Mouse (Mus musculus) adipocyte (in vitro differentiated cells): ENCODE measurements around the gene Prickle4.

Experiments
- DNase-seq: peaks from one replicate; pipeline ENCODE4 v3.0.0-alpha.2; 2016; ENCODE audit warnings: low spot score

The Prickle4 gene

DNA sequence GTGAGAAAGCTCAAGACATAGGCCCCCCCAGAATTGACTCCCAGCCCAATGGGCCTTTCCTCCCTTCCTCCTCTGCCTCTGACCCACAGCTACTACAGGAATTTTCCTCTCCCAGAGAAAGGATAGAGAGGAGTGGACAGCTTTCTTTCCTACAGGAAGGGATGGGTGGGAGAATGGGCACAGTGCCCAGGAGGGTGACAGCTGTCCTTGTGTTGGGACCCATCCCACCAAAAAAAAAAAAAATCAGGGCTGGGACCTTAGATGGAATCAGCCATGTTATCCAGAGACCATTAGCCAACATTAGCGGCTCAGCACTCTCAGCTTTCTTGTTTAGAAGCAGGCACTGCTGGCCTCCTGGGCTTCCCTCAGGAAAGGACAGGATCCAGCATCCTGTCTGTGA, 11.7 kb upstream of the Prickle4 start:
- no peak for DNase-seq

DNA sequence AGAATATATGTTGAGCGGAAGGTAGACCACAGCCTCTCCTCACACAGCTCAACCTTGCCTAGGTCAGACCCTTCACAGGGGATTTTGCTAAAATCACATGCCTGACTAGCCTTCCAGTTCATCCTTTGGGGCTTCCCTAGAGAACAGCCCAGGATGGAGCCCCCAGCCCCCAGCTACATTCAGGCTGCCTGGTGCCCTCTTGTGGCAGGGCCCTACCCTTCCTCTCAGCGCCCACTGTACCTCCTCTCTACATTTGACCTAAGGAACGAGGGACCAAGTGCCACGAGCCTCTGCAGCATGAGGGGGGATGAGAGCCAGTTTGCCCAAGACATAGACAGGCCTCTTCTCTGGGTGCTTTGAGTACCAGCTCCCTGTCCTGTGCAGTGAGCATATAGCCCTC, 10.2 kb upstream of the Prickle4 start:
- DNase-seq = no peak

GRCm38 (mm10) chr17:47703556-47703955, 9.0 kb upstream of the Prickle4 start:
- no peak for DNase-seq

GRCm38 (mm10) chr17:47702548-47703345, 8.2 kb upstream of the Prickle4 start:
- no peak for DNase-seq

DNA sequence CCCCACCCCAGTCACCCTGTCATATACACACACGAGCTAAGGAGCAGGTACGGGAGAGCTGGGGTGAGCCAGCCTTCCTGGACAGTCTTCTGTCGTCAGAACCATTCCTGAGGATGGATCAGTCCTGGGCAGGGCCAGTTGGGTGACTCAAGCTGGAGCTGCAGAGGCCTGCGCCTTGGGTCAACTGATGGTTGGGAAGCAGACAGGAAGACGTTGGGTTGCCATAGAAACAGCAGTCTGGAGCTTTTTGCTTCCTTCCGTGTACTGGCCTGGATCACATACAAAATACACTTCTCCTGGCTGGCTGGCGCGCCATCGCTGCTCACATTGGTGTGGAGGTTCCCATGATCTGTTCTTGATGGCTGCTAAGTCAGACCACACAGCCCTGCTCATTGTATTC, 7.3 kb upstream of the Prickle4 start:
- DNase-seq = no peak

DNA sequence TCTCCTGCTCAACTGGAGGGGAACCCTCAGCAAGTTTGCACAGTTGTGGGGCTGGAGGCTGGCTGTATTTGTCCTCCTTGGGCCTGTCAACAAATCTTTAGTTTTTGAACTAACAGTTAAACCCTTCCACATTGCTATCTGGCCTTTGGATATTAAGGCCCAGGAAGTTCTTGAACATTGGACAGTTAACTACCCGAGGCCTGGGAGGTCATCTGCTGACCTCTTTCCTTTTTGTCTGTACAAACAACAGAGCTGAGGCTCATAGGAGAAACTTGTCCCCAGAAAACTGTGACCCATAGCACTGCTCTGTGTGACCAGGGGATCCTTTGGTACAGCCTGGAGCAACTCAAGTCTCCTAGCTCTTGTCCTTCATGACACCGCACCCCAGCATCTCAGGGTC, 4.5 kb upstream of the Prickle4 start:
- no peak for DNase-seq

DNA sequence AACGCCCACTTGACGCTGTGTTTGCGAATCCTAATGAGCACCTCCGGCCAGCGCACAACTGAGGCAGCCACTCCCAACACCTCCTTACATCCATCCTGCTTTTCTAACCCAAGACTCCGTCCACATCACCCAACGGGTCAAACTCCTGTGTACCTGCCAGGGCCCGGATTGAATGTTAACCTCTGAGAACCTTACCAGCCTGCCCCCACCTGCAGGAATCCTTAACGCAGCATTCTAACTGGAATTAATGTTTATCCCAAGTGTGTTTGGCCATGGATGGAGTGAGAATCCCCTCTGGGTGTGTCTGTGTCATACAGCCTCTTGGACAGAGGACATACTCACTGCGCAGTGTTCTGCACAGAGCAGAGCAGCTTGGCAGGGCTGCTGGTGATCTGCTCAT, 3.6 kb upstream of the Prickle4 start:
- DNase-seq = no peak

- DNase-seq = no peak
Measured at GRCm38 (mm10) chr17:47695337-47695710, 788 bp upstream of the Prickle4 start.

DNA sequence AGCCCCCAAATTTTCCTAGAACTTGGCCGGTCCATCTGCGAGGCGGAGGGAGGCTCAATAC, 264 bp downstream of the Prickle4 start, which contains the start of gene Gm21981:
Gene Gm21981, minus strand, starts transcription at position 14 of the 61 bp plus-strand sequence.
- no peak for DNase-seq

- no peak for DNase-seq
Measured at GRCm38 (mm10) chr17:47693671-47694441, 680 bp downstream of the Prickle4 start.

- DNase-seq = no peak
Measured at GRCm38 (mm10) chr17:47691650-47692049, 2.9 kb downstream of the Prickle4 start.

GRCm38 (mm10) chr17:47689894-47690293, 4.6 kb downstream of the Prickle4 start:
- DNase-seq = no peak

DNA sequence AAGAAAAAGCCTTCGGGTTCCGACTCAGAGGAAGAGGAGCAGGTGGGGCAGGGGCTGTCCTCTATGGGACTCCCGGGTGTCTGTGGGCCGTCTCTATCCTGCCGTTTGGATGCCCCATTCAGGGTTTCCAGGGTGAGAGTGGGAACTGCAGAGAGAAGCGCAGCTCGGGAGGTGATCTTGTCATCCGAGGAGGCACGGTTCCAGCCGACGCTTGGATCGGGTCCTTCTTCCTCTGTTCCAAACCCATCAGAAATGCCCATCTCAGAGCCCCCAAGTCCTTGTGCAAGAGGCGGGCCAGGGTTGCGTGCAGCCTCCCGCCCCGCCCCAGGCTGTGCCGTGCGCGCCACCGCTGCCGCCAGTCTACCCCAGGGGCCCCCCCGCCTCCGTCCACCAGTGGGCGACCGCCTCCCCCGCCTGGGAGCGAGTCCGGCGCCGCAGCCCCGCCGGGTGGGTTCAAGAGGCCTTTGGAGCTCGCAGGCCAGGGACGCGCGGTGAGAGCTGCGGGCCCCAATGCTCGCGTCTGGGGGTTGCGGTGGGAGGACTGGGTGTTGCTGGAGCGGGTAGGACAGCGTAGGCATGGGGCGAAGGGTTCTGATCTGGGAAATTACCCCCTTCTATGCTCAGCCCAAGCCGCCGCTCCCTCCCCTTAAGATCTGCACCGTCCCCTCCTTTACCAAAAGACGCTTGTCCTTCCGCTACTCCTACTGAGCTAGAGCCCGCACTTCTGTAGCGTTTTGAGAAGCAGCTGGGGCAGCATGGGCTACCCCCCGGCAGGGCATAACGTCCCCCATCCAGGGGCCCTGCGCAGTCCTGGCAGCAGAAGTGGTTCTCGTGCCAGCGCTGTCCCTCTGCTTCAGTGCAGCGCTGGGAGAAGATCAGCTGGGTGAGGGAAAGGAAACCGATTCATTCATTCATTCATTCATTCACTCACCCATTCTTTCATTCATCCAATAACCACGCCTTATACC, 5.6 kb downstream of the Prickle4 start, which contains the start of gene Frs3:
Gene Frs3, plus strand, starts transcription at position 423 of the 968 bp plus-strand sequence.
- peak; percentile 50 for DNase-seq

- no peak for DNase-seq
Measured at GRCm38 (mm10) chr17:47688344-47688607, 6.3 kb downstream of the Prickle4 start, which contains the start of gene Tomm6. Gene Tomm6, minus strand, starts transcription at chr17:47688386.

- peak; percentile 97 for DNase-seq
Measured at GRCm38 (mm10) chr17:47687409-47688343, 6.9 kb downstream of the Prickle4 start.

- no peak for DNase-seq
Measured at GRCm38 (mm10) chr17:47682836-47683235, 11.7 kb downstream of the Prickle4 start.

GRCm38 (mm10) chr17:47678702-47679101, 15.8 kb downstream of the Prickle4 start:
- DNase-seq = no peak

DNA sequence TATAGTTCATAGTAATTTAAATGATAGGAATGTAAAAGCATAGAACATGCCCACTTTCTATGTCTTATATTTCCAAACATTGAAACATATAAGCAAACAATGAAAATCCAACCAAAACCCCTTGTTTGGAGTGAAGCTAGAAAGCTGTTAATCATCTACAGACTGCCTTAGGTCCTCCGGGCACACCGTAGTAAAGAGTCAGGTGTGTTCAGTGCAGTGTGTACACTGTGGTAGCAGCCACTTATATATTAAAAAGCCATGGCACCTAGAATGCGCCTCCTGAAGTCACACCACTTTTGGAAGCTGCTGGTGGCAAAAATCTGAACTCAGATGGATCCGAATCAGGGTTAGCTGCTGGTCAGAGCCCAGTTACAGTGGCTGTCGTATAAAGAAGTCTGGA, 16.3 kb downstream of the Prickle4 start:
- DNase-seq = no peak

GRCm38 (mm10) chr17:47676581-47676980, 18.0 kb downstream of the Prickle4 start:
- peak; percentile 88 for DNase-seq

DNA sequence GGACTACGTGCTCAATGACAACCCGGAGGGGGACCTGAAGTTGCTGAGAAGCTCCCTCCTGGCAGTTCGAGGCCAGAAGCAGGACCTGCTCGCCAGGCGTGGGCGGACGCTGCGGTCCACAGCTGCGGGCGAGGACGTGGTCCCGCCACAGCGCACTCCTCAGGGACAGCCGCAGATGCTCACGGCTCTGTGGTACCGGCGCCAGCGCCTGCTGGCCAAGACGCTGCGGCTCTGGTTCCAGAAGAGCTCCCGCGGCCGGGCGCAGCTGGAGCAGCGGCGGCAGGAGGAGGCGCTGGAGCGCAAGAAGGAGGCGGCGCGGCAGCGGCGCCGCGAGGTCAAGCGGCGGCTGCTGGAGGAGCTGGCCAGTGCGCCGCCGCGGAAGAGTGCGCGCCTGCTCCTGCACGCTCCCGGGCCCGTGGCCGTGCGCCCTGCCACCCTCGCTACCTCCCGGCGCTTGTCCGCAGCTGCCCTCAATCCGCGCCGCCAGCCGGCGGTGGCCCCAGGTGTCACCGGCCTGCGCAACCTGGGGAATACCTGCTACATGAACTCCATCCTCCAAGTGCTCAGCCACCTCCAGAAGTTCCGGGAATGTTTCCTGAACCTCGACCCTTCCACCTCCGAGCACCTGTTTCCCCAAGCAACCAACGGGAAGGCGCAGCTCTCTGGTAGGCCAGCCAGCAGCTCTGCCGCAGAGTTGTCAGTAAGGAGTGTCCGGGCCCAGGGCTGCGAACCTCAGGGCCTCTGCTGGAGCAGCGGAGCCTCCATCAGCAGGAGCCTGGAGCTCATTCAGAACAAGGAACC, 22.0 kb downstream of the Prickle4 start:
- no peak for DNase-seq

DNA sequence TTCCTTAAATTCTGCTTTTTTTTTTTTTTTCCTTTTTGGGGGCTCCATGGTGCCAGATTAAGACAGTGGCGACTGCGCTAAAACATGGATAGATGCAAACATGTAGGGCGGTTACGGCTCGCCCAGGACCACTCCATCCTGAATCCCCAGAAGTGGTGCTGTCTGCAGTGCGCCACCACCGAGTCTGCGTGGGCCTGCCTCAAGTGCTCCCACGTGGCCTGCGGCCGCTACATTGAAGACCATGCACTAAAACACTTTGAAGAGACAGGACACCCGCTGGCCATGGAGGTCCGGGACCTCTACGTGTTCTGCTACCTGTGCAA, 22.6 kb downstream of the Prickle4 start:
- no peak for DNase-seq
